Mouse (Mus musculus) gastrocnemius, adult 18-20 months (tissue): ENCODE measurements around the gene Krba1. TPM values are rescaled to one million over a fixed set of nuclear protein-coding genes. Genes with fewer than 3 reads are reported as not detected.

Experiments
- DNase-seq: peaks from one replicate; pipeline ENCODE4 v3.0.0; 2021; ENCODE audit warnings: low spot score
- microRNA-seq: library from miRNA; unstranded; fragments of <30 nt; microRNA quantifications from one replicate; pipeline ENCODE4 v1.2.0, GENCODE M21; 2021
- total RNA-seq, 2 experiments: library from RNA; stranded (reverse); gene quantifications; 2 replicates each; pipeline ENCODE4 v1.2.3; 2021

The Krba1 gene
- total RNA-seq, 2 experiments from 2014 or later = 15.9 to 18.3 TPM

- no peak for DNase-seq
These were observed 51.5 kb downstream of the Krba1 start for GRCm38 (mm10) chr6:48446896-48447295.

- DNase-seq = no peak
These were observed 52.5 kb downstream of the Krba1 start, which contains the start of gene Sspo for GRCm38 (mm10) chr6:48447929-48448328. Sspo (plus strand) TSS chr6:48448229.

GRCm38 (mm10) chr6:48448527-48448926, 53.1 kb downstream of the Krba1 start:
- no peak for DNase-seq

- no peak for DNase-seq
These were observed 56.8 kb downstream of the Krba1 start for GRCm38 (mm10) chr6:48452151-48452550.

- no peak for DNase-seq
These were observed 57.4 kb downstream of the Krba1 start for GRCm38 (mm10) chr6:48452771-48453170.

- DNase-seq = no peak
These were observed 69.7 kb downstream of the Krba1 start for GRCm38 (mm10) chr6:48464966-48465679.

GRCm38 (mm10) chr6:48466715-48467114, 71.3 kb downstream of the Krba1 start:
- DNase-seq = no peak

GRCm38 (mm10) chr6:48467490-48467889, 72.1 kb downstream of the Krba1 start:
- DNase-seq = no peak

Small RNAs within 50 kb of the gene (microRNA-seq; reads per million reads assigned to microRNA genes)
- not detected for gene Gm24325

Other genes with a start within 250 kb of the Krba1 start
- 10 to 100 TPM; 50.1 to 57.1 TPM for gene Zfp467, start 50.2 kb downstream of the Krba1 start, total RNA-seq
- gene Sspo, start 52.6 kb downstream of the Krba1 start, total RNA-seq = under 1 TPM; 0.19 to 0.71 TPM
- gene Atp6v0e2, start 142.0 kb downstream of the Krba1 start, total RNA-seq = 10 to 100 TPM; 38.5 to 46.1 TPM
- gene Lrrc61, start 159.2 kb downstream of the Krba1 start, total RNA-seq = 10 to 100 TPM; 21.1 to 25.5 TPM
- 10 to 100 TPM; 14.6 to 24.8 TPM for gene Rarres2, start 177.2 kb downstream of the Krba1 start, total RNA-seq
- not detected for gene Gm45021, start 194.0 kb downstream of the Krba1 start, total RNA-seq
- gene Repin1, start 198.3 kb downstream of the Krba1 start, total RNA-seq = 10 to 100 TPM; 30.6 to 31.9 TPM
- gene Gm44965, start 198.4 kb downstream of the Krba1 start, total RNA-seq = not detected
- gene Zfp775, start 206.5 kb downstream of the Krba1 start, total RNA-seq = 1 to 10 TPM; 8.8 TPM
- under 1 TPM; 0.76 to 0.78 TPM for gene AI854703, start 231.2 kb downstream of the Krba1 start, total RNA-seq